Mouse (Mus musculus) bone marrow macrophage, adult 2 months (primary cell): ENCODE results near the gene Gm26661.

ENCODE experiments used
- CTCF ChIP-seq: IDR thresholded peaks from 2 replicates; pipeline ENCODE4 v1.5.1; 2012; ENCODE audit warnings: low read depth, mild to moderate bottlenecking, low read length, moderate library complexity
- POLR2A ChIP-seq: IDR thresholded peaks from 2 replicates; pipeline ENCODE4 v1.6.1; 2012; ENCODE audit warnings: mild to moderate bottlenecking, low read depth, low read length, borderline replicate concordance

- TF ChIP-seq CTCF (no peak), POLR2A (no peak)
Measured at GRCm38 (mm10) chr14:7829181-7829580, 37.8 kb downstream of the Gm26661 start.
